Mouse (Mus musculus): ENCODE data around the gene 2410004B18Rik. TPM values are rescaled to one million over a fixed set of nuclear protein-coding genes. Genes with fewer than 3 reads are reported as not detected.

2410004B18Rik gene
- polyA plus RNA-seq, 1 experiment, result not detected

DNA sequence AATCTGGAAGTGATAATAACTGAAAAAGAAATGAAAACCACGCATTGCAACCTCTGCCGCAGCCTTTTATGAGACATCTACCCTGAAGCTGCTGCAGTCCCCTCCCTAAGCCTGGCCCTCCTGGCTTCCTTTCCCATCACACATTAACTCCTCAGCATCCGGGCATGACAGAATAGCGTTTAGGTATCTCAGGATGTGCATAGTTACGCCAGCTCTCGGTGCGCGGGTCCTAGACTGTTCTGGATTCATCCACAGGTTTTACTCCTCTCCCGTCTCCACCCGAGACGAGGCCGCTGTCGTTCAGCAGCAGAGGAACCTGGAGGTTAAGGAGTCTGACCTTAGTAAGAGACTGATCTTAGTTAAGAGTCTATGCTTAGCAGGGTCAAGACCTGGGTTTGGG is 53.3 kb downstream of the 2410004B18Rik start:
- no peak for TF ChIP-seq POLR2A (IDR thresholded peaks at IDR 0.05; ENCODE audit: insufficient read depth, low read depth, low read length)
- TF ChIP-seq CTCF (IDR thresholded peaks at IDR 0.05; ENCODE audit: insufficient read depth, low read depth, low read length), result no peak
- H3K27ac ChIP-seq (ENCODE audit: insufficient read depth, low read depth, low read length), result no peak overlapping the region
- 84% methylated on average over 13 of the region's 13 CpGs for WGBS

DNA sequence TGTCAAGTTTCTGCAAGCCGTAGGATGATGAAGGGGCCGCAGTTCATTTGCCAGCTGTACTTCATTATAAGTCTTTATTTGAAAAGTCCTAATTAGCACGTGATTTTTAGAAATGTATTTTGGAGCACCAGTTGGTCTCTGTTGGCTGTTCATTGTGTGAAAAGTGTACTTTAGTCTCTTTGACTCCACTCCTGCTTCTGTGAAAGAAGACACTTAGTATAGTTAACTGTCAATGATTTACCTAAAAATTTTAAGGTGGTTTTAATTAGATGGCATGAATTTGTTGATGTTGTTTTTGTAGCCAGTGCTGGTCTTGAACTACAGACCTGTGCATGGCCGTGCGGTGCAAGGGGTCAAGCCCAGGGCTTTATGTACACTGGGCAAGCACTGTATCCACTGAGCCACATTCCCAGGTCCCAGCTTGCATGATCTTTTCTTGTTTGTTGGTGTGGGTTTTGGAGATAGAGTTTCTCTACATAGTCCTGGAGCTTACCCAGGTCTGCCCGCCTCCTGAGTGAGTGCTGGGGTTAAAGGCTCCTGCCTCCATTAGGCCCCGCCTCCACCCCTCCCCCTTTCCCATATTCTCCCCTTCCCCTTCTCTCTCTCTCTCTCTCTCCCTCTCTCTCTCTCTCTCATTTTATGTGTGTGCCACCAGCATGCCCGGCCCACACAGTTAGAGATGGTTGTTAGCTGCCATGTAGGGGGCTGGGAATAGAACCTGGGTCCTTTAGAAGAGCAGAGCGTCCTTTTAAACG is 54.3 kb downstream of the 2410004B18Rik start:
- no peak overlapping the region for H3K27ac ChIP-seq (ENCODE audit: insufficient read depth, low read depth, low read length)
- peaks cover 15% of the 10 kb centered on the region; the same call in 1 of the 2 replicates for H3K4me1 ChIP-seq (ENCODE audit: control insufficient read depth, insufficient read depth, low read length)
- TF ChIP-seq POLR2A (IDR thresholded peaks at IDR 0.05; ENCODE audit: insufficient read depth, low read depth, low read length) (no peak), CTCF (IDR thresholded peaks at IDR 0.05; ENCODE audit: insufficient read depth, low read depth, low read length) (no peak)
- H3K4me3 ChIP-seq (ENCODE audit: insufficient read depth, low read depth, low read length), result no peak overlapping the region
- WGBS, result 85% methylated on average over 10 of the region's 10 CpGs

More for the DNA sequence above, 53.3 kb downstream of the 2410004B18Rik start:
- no peak overlapping the region for H3K4me3 ChIP-seq (ENCODE audit: insufficient read depth, low read depth, low read length)
- H3K4me1 ChIP-seq (ENCODE audit: control insufficient read depth, insufficient read depth, low read length), result peaks cover 15% of the 10 kb centered on the region; the same call in 1 of the 2 replicates

DNA sequence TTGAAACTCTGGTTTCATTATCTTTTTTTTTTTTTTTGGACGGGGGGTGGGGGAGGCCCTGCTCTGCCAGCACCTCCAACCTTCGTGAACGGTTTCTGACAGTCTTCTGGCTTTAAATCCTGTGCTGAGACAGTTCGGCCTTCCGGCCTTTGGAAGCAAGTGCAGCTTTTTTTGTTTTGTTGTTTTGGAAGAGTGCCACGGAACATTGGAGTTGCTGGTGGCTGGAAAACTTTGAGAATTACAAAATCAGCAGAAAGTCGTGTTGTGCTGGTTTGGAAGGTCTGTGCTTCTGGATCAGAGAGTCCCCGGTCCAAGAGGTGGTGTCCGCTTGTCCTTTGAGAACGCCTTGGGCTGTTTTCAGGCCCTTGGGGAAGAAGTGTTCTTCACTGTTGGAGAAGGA is 55.0 kb downstream of the 2410004B18Rik start:
- H3K4me1 ChIP-seq (ENCODE audit: control insufficient read depth, insufficient read depth, low read length), result peaks cover 13% of the 10 kb centered on the region; the same call in 1 of the 2 replicates
- H3K27ac ChIP-seq (ENCODE audit: insufficient read depth, low read depth, low read length), result no peak overlapping the region
- no peak overlapping the region for H3K4me3 ChIP-seq (ENCODE audit: insufficient read depth, low read depth, low read length)
- TF ChIP-seq CTCF (IDR thresholded peaks at IDR 0.05; ENCODE audit: insufficient read depth, low read depth, low read length) (no peak), POLR2A (IDR thresholded peaks at IDR 0.05; ENCODE audit: insufficient read depth, low read depth, low read length) (no peak)
- WGBS, result 54% methylated on average over 10 of the region's 10 CpGs

DNA sequence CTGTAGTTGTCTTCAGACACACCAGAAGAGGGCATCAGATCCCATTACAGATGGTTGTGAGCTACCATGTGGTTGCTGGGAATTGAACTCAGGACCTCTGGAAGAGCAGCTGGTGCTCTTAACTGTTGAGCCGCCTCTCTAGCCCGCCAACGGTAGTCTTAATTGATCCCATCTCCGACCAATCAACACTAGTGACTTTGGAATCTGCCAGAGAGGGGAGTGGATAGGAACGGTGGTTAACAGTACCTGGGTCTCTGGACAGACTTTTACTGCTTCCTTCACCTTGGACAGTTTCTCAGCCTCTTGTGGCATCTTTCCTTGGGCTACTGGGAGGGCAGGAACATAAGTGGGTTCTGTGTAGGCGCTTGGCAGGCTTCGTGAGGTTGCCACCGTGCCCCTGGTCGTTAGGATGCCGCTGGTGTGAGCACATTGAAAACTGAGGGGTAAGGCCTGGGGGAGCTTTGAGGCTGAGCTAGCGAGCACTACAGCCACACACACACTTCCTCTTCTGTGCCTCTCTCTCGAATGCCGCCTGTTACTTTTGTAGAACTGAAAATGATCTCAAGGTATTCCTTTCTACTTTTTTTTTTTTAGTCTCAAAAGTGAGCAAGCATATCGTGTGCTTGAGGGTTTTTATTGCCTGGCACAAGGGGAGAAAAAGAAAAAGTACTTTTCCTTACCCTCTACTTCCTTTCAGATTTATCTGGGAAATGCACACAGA is 55.8 kb downstream of the 2410004B18Rik start:
- TF ChIP-seq CTCF (IDR thresholded peaks at IDR 0.05; ENCODE audit: insufficient read depth, low read depth, low read length), result no peak
- no peak for TF ChIP-seq POLR2A (IDR thresholded peaks at IDR 0.05; ENCODE audit: insufficient read depth, low read depth, low read length)
- WGBS, result 80% methylated on average over 14 of the region's 14 CpGs
- H3K27ac ChIP-seq (ENCODE audit: insufficient read depth, low read depth, low read length), result no peak overlapping the region
- no peak overlapping the region for H3K4me3 ChIP-seq (ENCODE audit: insufficient read depth, low read depth, low read length)
- H3K4me1 ChIP-seq (ENCODE audit: control insufficient read depth, insufficient read depth, low read length), result peaks cover 11% of the 10 kb centered on the region; the same call in 1 of the 2 replicates

Other genes starting within 250 kb of the 2410004B18Rik start
- not detected in 2 replicates for gene Ddah1, start 179.3 kb upstream of the 2410004B18Rik start, polyA plus RNA-seq (2012; ENCODE audit: insufficient read depth, insufficient read length, low replicate concordance, missing spikeins)
- gene Bcl10, start 15.2 kb upstream of the 2410004B18Rik start, polyA plus RNA-seq (2012; ENCODE audit: insufficient read depth, insufficient read length, low replicate concordance, missing spikeins), result not detected in 2 replicates
- not detected in 2 replicates for gene Syde2, start 49.9 kb downstream of the 2410004B18Rik start, polyA plus RNA-seq (2012; ENCODE audit: insufficient read depth, insufficient read length, low replicate concordance, missing spikeins)
- gene Wdr63, start 170.1 kb downstream of the 2410004B18Rik start, polyA plus RNA-seq (2012; ENCODE audit: insufficient read depth, insufficient read length, low replicate concordance, missing spikeins), result not detected in 2 replicates
- gene Mcoln3, start 179.4 kb downstream of the 2410004B18Rik start, polyA plus RNA-seq (2012; ENCODE audit: insufficient read depth, insufficient read length, low replicate concordance, missing spikeins), result not detected in 2 replicates
- gene Mcoln2, start 211.8 kb downstream of the 2410004B18Rik start, polyA plus RNA-seq (2012; ENCODE audit: insufficient read depth, insufficient read length, low replicate concordance, missing spikeins), result not detected in 2 replicates